In genomic region chr10:62725771-62726687, GRCm38 (mm10) we compare ENCODE assay signal across 8 mouse cellular contexts. TPM values are rescaled to one million over a fixed set of nuclear protein-coding genes. Genes with fewer than 3 reads are reported as not detected.
A peak's percentile ranks its signal among the peaks of the same experiment; 100 is the strongest.
DNase-seq lines count a peak whose midpoint lies in the region; ATAC-seq and TF ChIP-seq lines count a peak whose summit lies in the region.

Stox1 (minus strand) TSS chr10:62726128.

- WGBS in forebrain, embryonic 16.5 days = 1% methylated on average over 57 of the region's 85 CpGs
- 1% methylated on average over 66 of the region's 85 CpGs for WGBS in lung, embryonic 14.5 days

- H3K9me3 ChIP-seq in forebrain, embryonic 16.5 days (ENCODE audit: control insufficient read depth, low read length) = no peaks in the 10 kb centered on the region
- H3K9me3 ChIP-seq in lung, embryonic 14.5 days (ENCODE audit: low read depth, low read length) = no peaks in the 10 kb centered on the region

- H3K27me3 ChIP-seq in forebrain, embryonic 16.5 days (replicated peaks; ENCODE audit: control insufficient read depth, insufficient read depth, low read length) = no peaks in the 10 kb centered on the region
- peaks cover 5% of the 10 kb centered on the region; the same call in 1 of the 2 replicates for H3K27me3 ChIP-seq in lung, embryonic 14.5 days (ENCODE audit: insufficient read depth, low read length)

- peak; percentile 94 for ATAC-seq in forebrain, embryonic 16.5 days
- peak; percentile 27 to 49; a peak in 3 of 4 replicates for ATAC-seq in hematopoietic stem cell, adult 5-6 weeks (replicated peaks in 1 of 2; ENCODE audit: insufficient read depth in 1 of 2, low FRiP score in 2 of 2, low TSS enrichment in 1 of 2, low read depth in 1 of 2, poor library complexity in 2 of 2, severe bottlenecking in 2 of 2)
- peak; percentile 84 for ATAC-seq in lung, embryonic 14.5 days (ENCODE audit: insufficient read depth)

- H3K9ac ChIP-seq in forebrain, embryonic 16.5 days (replicated peaks; ENCODE audit: low read depth, low read length) = peak within 1 kb of the TSS; percentile 50
- peak within 1 kb of the TSS; percentile 57 for H3K9ac ChIP-seq in lung, embryonic 14.5 days

- peaks cover 5% of the 10 kb centered on the region; the same call in 1 of the 2 replicates for H3K4me1 ChIP-seq in forebrain, embryonic 16.5 days (replicated peaks; ENCODE audit: control insufficient read depth, insufficient read depth, low read length)
- no peaks in the 10 kb centered on the region for H3K4me1 ChIP-seq in lung, embryonic 14.5 days (ENCODE audit: insufficient read depth)

- H3K36me3 ChIP-seq in forebrain, embryonic 16.5 days (ENCODE audit: control insufficient read depth, insufficient read depth) = no peaks in the 10 kb centered on the region
- no peaks in the 10 kb centered on the region for H3K36me3 ChIP-seq in lung, embryonic 14.5 days (ENCODE audit: insufficient read depth)

- H3K4me3 ChIP-seq in forebrain, embryonic 16.5 days (replicated peaks; ENCODE audit: low read length) = peak within 1 kb of the TSS; percentile 50
- peak within 1 kb of the TSS; percentile 58 for H3K4me3 ChIP-seq in lung, embryonic 14.5 days (ENCODE audit: low read depth, low read length)

- H3K4me2 ChIP-seq in forebrain, embryonic 16.5 days (ENCODE audit: low read length) = peak within 1 kb of the TSS; percentile 77
- peak within 1 kb of the TSS; percentile 83 for H3K4me2 ChIP-seq in lung, embryonic 14.5 days

- no peak for TF ChIP-seq CTCF in lung, embryonic 14.5 days (IDR thresholded peaks at IDR 0.05; ENCODE audit: low read depth)

- peak; percentile 36 for DNase-seq in ES-CJ7 (ENCODE audit: low read depth, low spot score)
- DNase-seq in c-Kit-positive CD71-positive TER-119-positive erythroid progenitor cells, embryonic 14.5 days (ENCODE audit: low spot score) = peak; percentile 32
- peak; percentile 10 for DNase-seq in layer of hippocampus, adult 9-10 months (ENCODE audit: low spot score)
- DNase-seq in lung, embryonic 14.5 days = peak; percentile 84
- peak; percentile 12 for DNase-seq in ovary, postnatal 10 days (ENCODE audit: low spot score)
- peak; percentile 22 to 64 for DNase-seq in thymus, postnatal 10 days (ENCODE audit: low spot score in 2 of 2)

- H3K27ac ChIP-seq in forebrain, embryonic 16.5 days (ENCODE audit: low read length) = no peak within 1 kb of the TSS
- H3K27ac ChIP-seq in lung, embryonic 14.5 days (ENCODE audit: low read depth) = no peak within 1 kb of the TSS

RNA-seq across cellular contexts. Expression of gene Stox1, which starts in this region (rescaled TPM):
- 3.0 and 3.3 TPM in 2 replicates for polyA plus RNA-seq in forebrain, embryonic 16.5 days (2015; fragmentation: Nextera tagmentation; extraction: Ambion mirVana)
- 3.3 and 4.3 TPM in 2 replicates for total RNA-seq in hematopoietic stem cell, adult 5-6 weeks (2017)
- 2.9 and 4.6 TPM in 2 replicates for polyA plus RNA-seq in lung, embryonic 14.5 days (2014; fragmentation: Nextera tagmentation; extraction: Ambion mirVana)

Comparison
In these comparisons a context has a peak if more than half of its experiments do, and no peak if none do; other contexts are left out.
1. DNase-seq: peak in every context shown above with its lines; median percentile 84 in lung, embryonic 14.5 days; 43 in thymus, postnatal 10 days; 36 in ES-CJ7; 32 in c-Kit-positive CD71-positive TER-119-positive erythroid progenitor cells, embryonic 14.5 days; 12 in ovary, postnatal 10 days; 10 in layer of hippocampus, adult 9-10 months.
2. ATAC-seq: peak in every context shown above with its lines; median percentile 94 in forebrain, embryonic 16.5 days; 84 in lung, embryonic 14.5 days; 38 in hematopoietic stem cell, adult 5-6 weeks.